8 mouse cellular contexts compared by ENCODE assay signal in genomic region chr4:125132394-125132793, GRCm38 (mm10). TPM values are rescaled to one million over a fixed set of nuclear protein-coding genes. Genes with fewer than 3 reads are reported as not detected.
DNase-seq lines count a peak whose midpoint lies in the region; ATAC-seq and TF ChIP-seq lines count a peak whose summit lies in the region.

No protein-coding gene starts in this region.

- no peak overlapping the region for H3K9ac ChIP-seq in stomach, postnatal 0 days (ENCODE audit: low read length)

- DNase-seq in cerebellum, adult 11 months: peak; percentile 22
- no peak for DNase-seq in cerebellum, adult 11-12 months
- peak; percentile 86 for DNase-seq in left cerebral cortex, postnatal 4 days
- no peak for DNase-seq in left cerebral cortex, postnatal 10 days (ENCODE audit: extremely low spot score in 1 of 2, low spot score in 2 of 2)
- peak; percentile 70 for DNase-seq in gastrocnemius, postnatal 14 days
- DNase-seq in lung, postnatal 25 days (ENCODE audit: low spot score): peak; percentile 59
- peak; percentile 74 for DNase-seq in stomach, postnatal 0 days (ENCODE audit: low spot score)

- TF ChIP-seq EP300 in stomach, postnatal 0 days (optimal IDR thresholded peaks at IDR 0.05): no peak

- WGBS in bone marrow, adult 2 months: 27% methylated on average over 5 of the region's 5 CpGs
- 28% methylated on average over 5 of the region's 5 CpGs for WGBS in stomach, postnatal 0 days

- no peak overlapping the region for H3K4me3 ChIP-seq in bone marrow, adult 2 months (replicated peaks; ENCODE audit: control insufficient read depth, low read depth, low read length)
- no peak overlapping the region for H3K4me3 ChIP-seq in stomach, postnatal 0 days (ENCODE audit: low read depth, low read length)

- H3K27me3 ChIP-seq in stomach, postnatal 0 days (ENCODE audit: control insufficient read depth, insufficient read depth, low read length): no peaks in the 10 kb centered on the region

- no peak for TF ChIP-seq POLR2A in bone marrow, adult 2 months (IDR thresholded peaks at IDR 0.05; ENCODE audit: borderline replicate concordance, control insufficient read depth, low read depth, low read length)

- H3K9me3 ChIP-seq in stomach, postnatal 0 days (ENCODE audit: control insufficient read depth, low read length): no peaks in the 10 kb centered on the region

- intact Hi-C loops in left cerebral cortex, postnatal 4 days (cut with DNase I): no loop called here
- intact Hi-C loops in left cerebral cortex, postnatal 10 days (cut with DNase I): no loop called here
- intact Hi-C loops in gastrocnemius, postnatal 14 days (cut with DNase I; ENCODE audit: low total_unique reads): no loop called here

- no peak overlapping the region for H3K27ac ChIP-seq in bone marrow, adult 2 months (ENCODE audit: control insufficient read depth, insufficient read depth, low read depth, low read length, poor library complexity)
- no peak overlapping the region for H3K27ac ChIP-seq in stomach, postnatal 0 days (replicated peaks)

- no peak for ATAC-seq in stomach, postnatal 0 days (ENCODE audit: low FRiP score, low TSS enrichment)

- H3K4me2 ChIP-seq in stomach, postnatal 0 days (replicated peaks; ENCODE audit: low read depth): no peak overlapping the region

- H3K4me1 ChIP-seq in bone marrow, adult 2 months (ENCODE audit: control insufficient read depth, insufficient read depth, low read length): peaks cover 4% of the 10 kb centered on the region
- no peaks in the 10 kb centered on the region for H3K4me1 ChIP-seq in stomach, postnatal 0 days (replicated peaks; ENCODE audit: control insufficient read depth, insufficient read depth)

- peak; percentile 82 for TF ChIP-seq CTCF in bone marrow, adult 2 months (IDR thresholded peaks at IDR 0.05; ENCODE audit: control insufficient read depth, insufficient read depth, low read length)
- peak; percentile 86 for TF ChIP-seq CTCF in stomach, postnatal 0 days (IDR thresholded peaks at IDR 0.05; ENCODE audit: low read depth)

- H3K36me3 ChIP-seq in stomach, postnatal 0 days (ENCODE audit: control insufficient read depth, insufficient read depth, low read length): no peaks in the 10 kb centered on the region

RNA-seq across cellular contexts. Expression of gene Zc3h12a, which starts 4.8 kb away (rescaled TPM):
- under 1 TPM; 0.58 to 0.60 TPM for total RNA-seq in left cerebral cortex, postnatal 4 days (2021)
- 1 to 10 TPM in 1 of 2 experiments, under 1 TPM in 1; 0.57 to 1.2 TPM for total RNA-seq in left cerebral cortex, postnatal 10 days (2021)
- 3.6 and 12.5 TPM in 2 replicates for polyA plus RNA-seq in bone marrow, adult 2 months (2011; ENCODE audit: insufficient read depth, insufficient read length, low replicate concordance, missing spikeins)
- 1 to 10 TPM; 1.5 to 2.5 TPM for total RNA-seq in gastrocnemius, postnatal 14 days (2021)
- polyA plus RNA-seq in stomach, postnatal 0 days (2015; fragmentation: Nextera tagmentation; extraction: Ambion mirVana): 2.7 TPM in 2 replicates

RNA-seq across cellular contexts. Expression of gene Meaf6, which starts 47.5 kb away (rescaled TPM):
- 100 to 1,000 TPM; 150 to 165 TPM for total RNA-seq in left cerebral cortex, postnatal 4 days (2021)
- total RNA-seq in left cerebral cortex, postnatal 10 days (2021): 100 to 1,000 TPM; 142 to 151 TPM
- polyA plus RNA-seq in bone marrow, adult 2 months (2011; ENCODE audit: insufficient read depth, insufficient read length, low replicate concordance, missing spikeins): 25.1 and 39.9 TPM in 2 replicates
- total RNA-seq in gastrocnemius, postnatal 14 days (2021): 10 to 100 TPM in 1 of 2 experiments, 1 to 10 TPM in 1; 8.4 to 10.1 TPM
- polyA plus RNA-seq in stomach, postnatal 0 days (2015; fragmentation: Nextera tagmentation; extraction: Ambion mirVana): 28.3 and 28.4 TPM in 2 replicates

Comparison
In these comparisons a context has a peak if more than half of its experiments do, and no peak if none do; other contexts are left out.
1. DNase-seq: peak in cerebellum, adult 11 months (single experiment), left cerebral cortex, postnatal 4 days (single experiment), gastrocnemius, postnatal 14 days (single experiment), lung, postnatal 25 days (single experiment) and stomach, postnatal 0 days (single experiment); none in cerebellum, adult 11-12 months (single experiment) and left cerebral cortex, postnatal 10 days (0 of 2).
2. RNA of gene Meaf6, which starts 47.5 kb away (total RNA-seq): 150 to 165 TPM in left cerebral cortex, postnatal 4 days and 142 to 151 TPM in left cerebral cortex, postnatal 10 days; 8.4 to 10.1 TPM in gastrocnemius, postnatal 14 days; every median in the first group is over 10 times any median in the second.